Mouse (Mus musculus): ENCODE measurements around the gene Asf1a. TPM values are rescaled to one million over a fixed set of nuclear protein-coding genes. Genes with fewer than 3 reads are reported as not detected.

Asf1a gene
- polyA plus RNA-seq, 1 experiment = 50.4 TPM

- no peak overlapping the region for H3K9ac ChIP-seq (ENCODE audit: low read depth, poor library complexity, severe bottlenecking)
- no peak overlapping the region for H3K4me3 ChIP-seq (ENCODE audit: low read depth, low read length)
- H3K9me3 ChIP-seq (replicated peaks; ENCODE audit: control insufficient read depth, insufficient read depth, low read length, poor library complexity, severe bottlenecking) = no peaks in the 10 kb centered on the region
- no peak for TF ChIP-seq EP300 (IDR thresholded peaks at IDR 0.05; ENCODE audit: insufficient read depth, low read depth, low read length)
- TF ChIP-seq POLR2A (IDR thresholded peaks at IDR 0.05; ENCODE audit: insufficient read depth, low read length) = no peak
- TF ChIP-seq CTCF (IDR thresholded peaks at IDR 0.05; ENCODE audit: low read depth, low read length) = no peak
- H3K27ac ChIP-seq (ENCODE audit: insufficient read depth, low read length) = no peak overlapping the region
- H3K36me3 ChIP-seq (ENCODE audit: control insufficient read depth, insufficient read depth, low read length, poor library complexity, severe bottlenecking) = peaks cover 63% of the 10 kb centered on the region
- no peaks in the 10 kb centered on the region for H3K4me1 ChIP-seq (ENCODE audit: control insufficient read depth, insufficient read depth, low read length)
- H3K27me3 ChIP-seq (ENCODE audit: control insufficient read depth, insufficient read depth, low read length, poor library complexity, severe bottlenecking) = no peaks in the 10 kb centered on the region
Observed at GRCm38 (mm10) chr10:53605328-53605727, 8.8 kb downstream of the Asf1a start.

DNA sequence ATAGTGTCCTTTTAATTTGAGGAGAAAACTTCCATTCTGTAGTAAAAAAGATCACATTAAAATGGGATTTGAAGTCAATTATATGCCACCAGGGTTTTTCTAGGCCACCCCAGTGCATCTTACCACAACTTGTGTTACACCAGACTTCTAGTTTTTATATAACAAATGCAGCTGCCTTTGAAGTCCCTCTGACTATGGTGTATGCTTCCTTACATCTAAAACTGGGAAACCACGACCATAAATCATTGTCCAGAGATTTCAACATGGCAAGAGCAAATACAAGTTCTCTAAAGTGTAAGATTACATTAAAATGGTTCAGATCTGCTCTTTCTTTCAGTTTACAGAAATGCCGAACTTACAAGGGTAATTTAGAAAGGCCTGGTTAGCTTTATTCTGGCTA is 11.7 kb downstream of the Asf1a start:
- Histone ChIP-seq H3K4me1 (ENCODE audit: control insufficient read depth, insufficient read depth, low read length) (no peaks in the 10 kb centered on the region), H3K36me3 (ENCODE audit: control insufficient read depth, insufficient read depth, low read length, poor library complexity, severe bottlenecking) (peaks cover 50% of the 10 kb centered on the region), H3K9me3 (replicated peaks; ENCODE audit: control insufficient read depth, insufficient read depth, low read length, poor library complexity, severe bottlenecking) (no peaks in the 10 kb centered on the region), H3K27ac (ENCODE audit: insufficient read depth, low read length) (no peak overlapping the region), H3K27me3 (ENCODE audit: control insufficient read depth, insufficient read depth, low read length, poor library complexity, severe bottlenecking) (no peaks in the 10 kb centered on the region), H3K9ac (ENCODE audit: low read depth, poor library complexity, severe bottlenecking) (no peak overlapping the region), H3K4me3 (ENCODE audit: low read depth, low read length) (no peak overlapping the region)
- no peak for TF ChIP-seq EP300 (IDR thresholded peaks at IDR 0.05; ENCODE audit: insufficient read depth, low read depth, low read length)
- TF ChIP-seq POLR2A (IDR thresholded peaks at IDR 0.05; ENCODE audit: insufficient read depth, low read length) = no peak
- no peak for TF ChIP-seq CTCF (IDR thresholded peaks at IDR 0.05; ENCODE audit: low read depth, low read length)

- H3K27me3 ChIP-seq (ENCODE audit: control insufficient read depth, insufficient read depth, low read length, poor library complexity, severe bottlenecking) = no peaks in the 10 kb centered on the region
- no peaks in the 10 kb centered on the region for H3K4me1 ChIP-seq (ENCODE audit: control insufficient read depth, insufficient read depth, low read length)
- H3K9me3 ChIP-seq (replicated peaks; ENCODE audit: control insufficient read depth, insufficient read depth, low read length, poor library complexity, severe bottlenecking) = no peaks in the 10 kb centered on the region
- TF ChIP-seq POLR2A (IDR thresholded peaks at IDR 0.05; ENCODE audit: insufficient read depth, low read length) (no peak), CTCF (IDR thresholded peaks at IDR 0.05; ENCODE audit: low read depth, low read length) (no peak), EP300 (IDR thresholded peaks at IDR 0.05; ENCODE audit: insufficient read depth, low read depth, low read length) (no peak)
- peaks cover 41% of the 10 kb centered on the region for H3K36me3 ChIP-seq (ENCODE audit: control insufficient read depth, insufficient read depth, low read length, poor library complexity, severe bottlenecking)
- no peak overlapping the region for H3K9ac ChIP-seq (ENCODE audit: low read depth, poor library complexity, severe bottlenecking)
- no peak overlapping the region for H3K27ac ChIP-seq (ENCODE audit: insufficient read depth, low read length)
- no peak overlapping the region for H3K4me3 ChIP-seq (ENCODE audit: low read depth, low read length)
Observed at GRCm38 (mm10) chr10:53612172-53612571, 15.6 kb downstream of the Asf1a start.

DNA sequence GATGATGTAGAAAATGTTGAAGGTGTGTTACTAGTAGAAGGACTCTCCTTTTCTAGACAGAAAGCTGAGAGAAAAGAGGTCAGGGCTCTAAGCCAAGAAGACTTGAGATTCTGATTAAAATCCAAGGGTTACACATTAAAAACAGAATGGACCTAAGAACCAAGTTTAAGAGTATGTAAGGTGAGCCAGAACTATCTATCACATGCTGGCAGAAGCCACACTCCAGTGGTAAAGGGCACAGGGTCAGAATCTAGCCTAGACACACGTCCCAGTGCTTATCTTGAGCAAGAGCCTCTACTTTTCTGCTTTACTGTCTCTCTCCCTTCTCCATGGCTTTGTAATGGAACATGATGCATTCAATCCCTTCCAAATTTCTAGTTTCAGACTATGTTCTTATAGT is 17.4 kb downstream of the Asf1a start:
- Histone ChIP-seq H3K27me3 (ENCODE audit: control insufficient read depth, insufficient read depth, low read length, poor library complexity, severe bottlenecking) (no peaks in the 10 kb centered on the region), H3K36me3 (ENCODE audit: control insufficient read depth, insufficient read depth, low read length, poor library complexity, severe bottlenecking) (peaks cover 31% of the 10 kb centered on the region), H3K9ac (ENCODE audit: low read depth, poor library complexity, severe bottlenecking) (no peak overlapping the region), H3K27ac (ENCODE audit: insufficient read depth, low read length) (no peak overlapping the region), H3K4me1 (ENCODE audit: control insufficient read depth, insufficient read depth, low read length) (no peaks in the 10 kb centered on the region), H3K4me3 (ENCODE audit: low read depth, low read length) (no peak overlapping the region), H3K9me3 (replicated peaks; ENCODE audit: control insufficient read depth, insufficient read depth, low read length, poor library complexity, severe bottlenecking) (no peaks in the 10 kb centered on the region)
- TF ChIP-seq CTCF (IDR thresholded peaks at IDR 0.05; ENCODE audit: low read depth, low read length) (no peak), POLR2A (IDR thresholded peaks at IDR 0.05; ENCODE audit: insufficient read depth, low read length) (no peak), EP300 (IDR thresholded peaks at IDR 0.05; ENCODE audit: insufficient read depth, low read depth, low read length) (no peak)

- Histone ChIP-seq H3K9me3 (replicated peaks; ENCODE audit: control insufficient read depth, insufficient read depth, low read length, poor library complexity, severe bottlenecking) (no peaks in the 10 kb centered on the region), H3K27ac (ENCODE audit: insufficient read depth, low read length) (no peak overlapping the region), H3K4me1 (ENCODE audit: control insufficient read depth, insufficient read depth, low read length) (no peaks in the 10 kb centered on the region), H3K4me3 (ENCODE audit: low read depth, low read length) (no peak overlapping the region), H3K9ac (ENCODE audit: low read depth, poor library complexity, severe bottlenecking) (no peak overlapping the region), H3K27me3 (ENCODE audit: control insufficient read depth, insufficient read depth, low read length, poor library complexity, severe bottlenecking) (no peaks in the 10 kb centered on the region), H3K36me3 (ENCODE audit: control insufficient read depth, insufficient read depth, low read length, poor library complexity, severe bottlenecking) (peaks cover 31% of the 10 kb centered on the region)
- no peak for TF ChIP-seq CTCF (IDR thresholded peaks at IDR 0.05; ENCODE audit: low read depth, low read length)
- no peak for TF ChIP-seq EP300 (IDR thresholded peaks at IDR 0.05; ENCODE audit: insufficient read depth, low read depth, low read length)
- TF ChIP-seq POLR2A (IDR thresholded peaks at IDR 0.05; ENCODE audit: insufficient read depth, low read length) = no peak
Observed at GRCm38 (mm10) chr10:53615850-53616616, 19.5 kb downstream of the Asf1a start.

DNA sequence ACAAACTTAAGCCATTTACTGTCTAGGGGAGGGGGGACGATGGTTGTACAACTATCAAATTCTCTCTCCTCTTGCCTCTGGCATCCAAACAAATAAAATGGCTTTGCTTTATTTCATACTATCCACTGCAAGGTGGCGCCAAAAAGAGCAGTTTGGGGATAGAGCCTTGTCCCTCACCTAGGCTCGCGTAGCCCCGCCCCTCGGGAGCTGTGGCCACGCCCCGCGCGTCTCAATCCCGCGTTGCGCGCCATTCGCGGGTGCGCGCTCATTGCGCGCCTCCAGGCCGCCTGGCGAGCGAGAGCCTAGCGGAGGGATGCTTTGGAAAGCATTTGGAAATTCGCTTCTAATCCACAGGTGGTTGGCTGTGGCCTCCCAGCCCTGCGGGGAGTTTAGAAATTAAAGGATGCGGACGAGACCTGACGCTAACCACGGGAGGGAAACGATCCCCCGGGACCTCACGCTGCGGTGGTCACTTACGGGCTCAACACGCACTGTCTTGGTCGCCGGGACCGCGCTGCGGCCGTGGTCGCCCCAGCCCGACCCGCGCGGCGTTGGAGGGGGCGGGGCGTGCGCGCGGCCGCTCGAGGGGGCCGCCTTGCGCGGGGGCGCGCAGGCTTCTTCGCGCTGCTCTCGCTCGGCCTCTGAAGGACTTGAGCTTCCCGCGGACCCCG is 32.8 kb downstream of the Asf1a start:
- Histone ChIP-seq H3K9ac (ENCODE audit: low read depth, poor library complexity, severe bottlenecking) (peak overlapping the region; percentile 95), H3K9me3 (replicated peaks; ENCODE audit: control insufficient read depth, insufficient read depth, low read length, poor library complexity, severe bottlenecking) (no peaks in the 10 kb centered on the region), H3K4me3 (ENCODE audit: low read depth, low read length) (peak overlapping the region; percentile 100), H3K27me3 (ENCODE audit: control insufficient read depth, insufficient read depth, low read length, poor library complexity, severe bottlenecking) (no peaks in the 10 kb centered on the region), H3K27ac (ENCODE audit: insufficient read depth, low read length) (peak overlapping the region; percentile 68), H3K36me3 (ENCODE audit: control insufficient read depth, insufficient read depth, low read length, poor library complexity, severe bottlenecking) (peaks cover 7% of the 10 kb centered on the region; the same call in 1 of the 2 replicates), H3K4me1 (ENCODE audit: control insufficient read depth, insufficient read depth, low read length) (no peaks in the 10 kb centered on the region)
- peak; percentile 70 for TF ChIP-seq POLR2A (IDR thresholded peaks at IDR 0.05; ENCODE audit: insufficient read depth, low read length)
- TF ChIP-seq CTCF (IDR thresholded peaks at IDR 0.05; ENCODE audit: low read depth, low read length) = peak; percentile 37
- no peak for TF ChIP-seq EP300 (IDR thresholded peaks at IDR 0.05; ENCODE audit: insufficient read depth, low read depth, low read length)
